Mouse (Mus musculus) lung, postnatal 0 days (tissue): ENCODE data around the gene Slc11a2.

Source experiments
- CTCF ChIP-seq: IDR thresholded peaks from 2 replicates; pipeline ENCODE4 v1.5.1; 2016; ENCODE audit warnings: antibody characterized with exemption, mild to moderate bottlenecking
- EP300 ChIP-seq: IDR thresholded peaks from 2 replicates; pipeline ENCODE4 v1.6.1; 2016; ENCODE audit warnings: antibody characterized with exemption, mild to moderate bottlenecking, control low read depth

DNA sequence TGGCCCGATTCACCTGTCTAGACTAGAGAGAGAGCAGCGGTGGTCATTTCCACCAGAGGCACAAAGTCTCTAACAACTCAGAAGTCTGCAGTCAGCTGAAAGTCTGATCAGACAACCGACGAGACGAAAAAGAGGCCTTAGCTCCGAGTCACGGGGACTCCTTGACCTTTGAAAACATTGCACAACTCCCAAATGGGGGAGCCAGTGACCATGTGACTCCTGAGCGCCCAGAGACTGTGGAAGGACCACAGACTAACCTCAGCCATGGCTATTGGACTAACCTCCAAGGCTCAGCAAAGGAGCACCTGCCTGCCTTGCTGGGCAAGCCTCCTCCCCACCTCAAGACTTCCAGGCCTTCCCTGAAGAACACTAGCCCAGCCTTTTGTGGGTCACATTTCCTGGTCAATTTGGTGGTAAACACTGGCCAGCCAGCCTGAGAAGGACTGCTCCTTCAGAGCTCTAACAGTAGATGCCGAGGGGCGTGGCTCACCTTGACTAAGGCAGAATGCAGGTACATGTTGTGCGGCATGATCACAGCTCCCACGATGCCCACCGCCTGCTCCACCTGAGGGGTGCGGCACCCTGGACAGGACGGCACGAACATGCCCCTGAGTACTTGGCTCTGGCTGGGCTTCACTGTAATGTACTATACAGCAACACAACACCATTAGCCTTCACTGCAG, 21.4 kb downstream of the Slc11a2 start:
- no peak for TF ChIP-seq EP300
- no peak for TF ChIP-seq CTCF
